Mouse (Mus musculus) C2C12 (cell line): ENCODE data around the gene Kcnh1. TPM values are rescaled to one million over a fixed set of nuclear protein-coding genes. Genes with fewer than 3 reads are reported as not detected.

Experiments
- H3K27me3 ChIP-seq: one replicate; pipeline ENCODE4 v1.6.1; 2011; ENCODE audit not compliant: control insufficient read depth, insufficient read depth, insufficient read length
- H3K36me3 ChIP-seq: one replicate; pipeline ENCODE4 v1.6.1; 2011; ENCODE audit not compliant: control insufficient read depth, insufficient read depth
- H3K4me3 ChIP-seq: one replicate; pipeline ENCODE4 v1.5.1; 2011; ENCODE audit warnings: mild to moderate bottlenecking, control low read depth; ENCODE audit not compliant: poor library complexity, insufficient read depth, severe bottlenecking
- H3K79me2 ChIP-seq: one replicate; pipeline ENCODE4 v1.6.1; 2011; ENCODE audit not compliant: control insufficient read depth, insufficient read depth
- H3K79me3 ChIP-seq: one replicate; pipeline ENCODE4 v1.6.1; 2011; ENCODE audit warnings: low read depth, control low read depth
- H3ac ChIP-seq: one replicate; pipeline ENCODE3; 2011; ENCODE audit warnings: low read depth; ENCODE audit not compliant: control insufficient read depth, insufficient read length
- CEBPB ChIP-seq: IDR thresholded peaks from one replicate; pipeline ENCODE4 v1.6.1; 2011; ENCODE audit warnings: low read depth, mild to moderate bottlenecking, control low read depth, moderate library complexity
- CTCF ChIP-seq: IDR thresholded peaks from one replicate; pipeline ENCODE4 v1.5.1; 2011; ENCODE audit not compliant: control insufficient read depth, insufficient read depth, insufficient read length
- FOSL1 ChIP-seq: IDR thresholded peaks from one replicate; pipeline ENCODE4 v1.8.0; 2011; ENCODE audit warnings: mild to moderate bottlenecking, low read length; ENCODE audit not compliant: poor library complexity, insufficient read depth, severe bottlenecking
- MAX ChIP-seq: IDR thresholded peaks from one replicate; pipeline ENCODE4 v1.6.1; 2011; ENCODE audit warnings: mild to moderate bottlenecking, control low read depth
- MYOD1 ChIP-seq: IDR thresholded peaks from one replicate; pipeline ENCODE4 v1.6.1; 2011; ENCODE audit warnings: low read depth; ENCODE audit not compliant: control insufficient read depth, insufficient read length
- MYOG ChIP-seq: IDR thresholded peaks from one replicate; pipeline ENCODE4 v1.6.1; 2011; ENCODE audit not compliant: control insufficient read depth, insufficient read length; ENCODE audit errors: extremely low read depth
- USF1 ChIP-seq: IDR thresholded peaks from one replicate; pipeline ENCODE4 v1.6.1; 2011; ENCODE audit warnings: low read depth, mild to moderate bottlenecking, control low read depth, moderate library complexity
- polyA plus RNA-seq: library from polyadenylated mRNA; unstranded; fragments of >200 nt; fragmentation: generic; extraction: Trizol; gene quantifications from one replicate; pipeline ENCODE4 v1.2.1, GENCODE M21; 2012; ENCODE audit warnings: missing spikeins

The Kcnh1 gene
- polyA plus RNA-seq, 1 experiment = 0.04 TPM

- TF ChIP-seq MYOD1 (no peak), CTCF (no peak), MYOG (no peak), CEBPB (no peak), MAX (no peak), USF1 (no peak), FOSL1 (no peak)
- no peaks in the 10 kb centered on the region for H3K79me3 ChIP-seq
- no peak overlapping the region for H3ac ChIP-seq
- H3K4me3 ChIP-seq = no peak overlapping the region
- no peaks in the 10 kb centered on the region for H3K27me3 ChIP-seq
- H3K36me3 ChIP-seq = no peaks in the 10 kb centered on the region
- no peaks in the 10 kb centered on the region for H3K79me2 ChIP-seq
Observed at GRCm38 (mm10) chr1:192487571-192487970, 297.0 kb downstream of the Kcnh1 start.

- Histone ChIP-seq H3K4me3 (no peak overlapping the region), H3K79me2 (no peaks in the 10 kb centered on the region), H3K27me3 (no peaks in the 10 kb centered on the region), H3K79me3 (no peaks in the 10 kb centered on the region), H3K36me3 (no peaks in the 10 kb centered on the region), H3ac (no peak overlapping the region)
- TF ChIP-seq USF1 = no peak
- no peak for TF ChIP-seq CEBPB
- no peak for TF ChIP-seq CTCF
- TF ChIP-seq MYOD1 = no peak
- TF ChIP-seq MAX = no peak
- no peak for TF ChIP-seq FOSL1
- no peak for TF ChIP-seq MYOG
Observed at GRCm38 (mm10) chr1:192489908-192490825, 299.6 kb downstream of the Kcnh1 start.

- Histone ChIP-seq H3K36me3 (no peaks in the 10 kb centered on the region), H3K4me3 (no peak overlapping the region), H3K79me2 (no peaks in the 10 kb centered on the region), H3ac (no peak overlapping the region), H3K79me3 (no peaks in the 10 kb centered on the region), H3K27me3 (no peaks in the 10 kb centered on the region)
- TF ChIP-seq MAX = no peak
- TF ChIP-seq MYOG = no peak
- TF ChIP-seq USF1 = no peak
- TF ChIP-seq FOSL1 = no peak
- TF ChIP-seq CTCF = no peak
- no peak for TF ChIP-seq CEBPB
- no peak for TF ChIP-seq MYOD1
Observed at GRCm38 (mm10) chr1:192497505-192497904, 306.9 kb downstream of the Kcnh1 start.

- Histone ChIP-seq H3K27me3 (no peaks in the 10 kb centered on the region), H3ac (no peak overlapping the region), H3K36me3 (no peaks in the 10 kb centered on the region), H3K79me2 (no peaks in the 10 kb centered on the region), H3K79me3 (no peaks in the 10 kb centered on the region), H3K4me3 (no peak overlapping the region)
- no peak for TF ChIP-seq MAX
- TF ChIP-seq USF1 = no peak
- TF ChIP-seq MYOD1 = no peak
- no peak for TF ChIP-seq CEBPB
- no peak for TF ChIP-seq MYOG
- no peak for TF ChIP-seq FOSL1
- no peak for TF ChIP-seq CTCF
Observed at GRCm38 (mm10) chr1:192502016-192502415, 311.4 kb downstream of the Kcnh1 start.

- H3K79me2 ChIP-seq = no peaks in the 10 kb centered on the region
- no peaks in the 10 kb centered on the region for H3K27me3 ChIP-seq
- no peaks in the 10 kb centered on the region for H3K79me3 ChIP-seq
- H3K4me3 ChIP-seq = no peak overlapping the region
- H3K36me3 ChIP-seq = no peaks in the 10 kb centered on the region
- TF ChIP-seq MAX (no peak), MYOG (no peak)
- H3ac ChIP-seq = no peak overlapping the region
Observed at GRCm38 (mm10) chr1:192502835-192503234, 312.3 kb downstream of the Kcnh1 start.

- Histone ChIP-seq H3ac (no peak overlapping the region), H3K4me3 (no peak overlapping the region), H3K79me3 (no peaks in the 10 kb centered on the region), H3K79me2 (no peaks in the 10 kb centered on the region), H3K27me3 (no peaks in the 10 kb centered on the region), H3K36me3 (no peaks in the 10 kb centered on the region)
- TF ChIP-seq USF1 = no peak
- TF ChIP-seq MYOG = no peak
- TF ChIP-seq MAX = no peak
- no peak for TF ChIP-seq MYOD1
- TF ChIP-seq CTCF = no peak
- TF ChIP-seq CEBPB = no peak
- no peak for TF ChIP-seq FOSL1
Observed at GRCm38 (mm10) chr1:192503651-192504050, 313.1 kb downstream of the Kcnh1 start.
